ENCODE assay signal across 8 mouse cellular contexts in the genomic region with DNA sequence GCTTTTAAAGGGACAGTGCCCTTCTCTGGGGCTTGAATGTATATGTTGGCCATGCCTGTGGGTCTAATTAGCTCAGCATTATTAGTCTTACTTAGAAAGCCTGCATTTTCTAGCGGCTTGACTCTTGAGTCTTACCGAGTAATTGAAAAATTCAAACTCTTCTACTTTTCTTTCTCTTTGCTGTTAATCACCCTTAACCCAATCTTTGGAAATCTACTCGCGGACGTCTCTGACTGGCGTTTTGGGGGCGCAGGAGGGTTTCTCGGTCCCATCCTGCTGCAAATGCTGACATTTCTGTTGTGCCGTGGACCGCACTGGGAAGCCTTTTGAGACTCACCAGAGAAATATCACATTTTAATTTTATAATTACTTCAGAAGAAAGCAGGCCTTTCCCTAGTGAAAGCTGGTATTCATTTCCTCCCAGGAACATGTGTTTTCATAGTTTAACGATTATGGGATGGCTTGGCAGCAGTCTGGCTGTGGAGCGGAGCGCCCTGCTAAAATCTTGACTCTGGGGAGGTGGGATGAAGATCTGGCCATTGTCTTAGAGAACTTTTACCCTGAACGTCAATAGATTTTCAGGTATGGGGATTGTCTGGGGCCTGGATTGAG.
DNase-seq lines count a peak whose midpoint lies in the region; ATAC-seq and TF ChIP-seq lines count a peak whose summit lies in the region.

No protein-coding gene starts in this region.

- ATAC-seq in kidney, postnatal 0 days (replicated peaks; ENCODE audit: low FRiP score, low read depth): no peak
- ATAC-seq in intestine, embryonic 15.5 days: peak; percentile 8; the same call in 1 of the 2 replicates
- no peak for ATAC-seq in neural tube, embryonic 12.5 days (ENCODE audit: low FRiP score, low read depth)

- H3K4me3 ChIP-seq in kidney, postnatal 0 days (replicated peaks; ENCODE audit: low read depth, low read length): no peak overlapping the region
- H3K4me3 ChIP-seq in embryonic fibroblast, embryonic 13.5 days (ENCODE audit: insufficient read depth, low read length): peak overlapping the region; percentile 30; the same call in 1 of the 2 replicates
- H3K4me3 ChIP-seq in intestine, embryonic 15.5 days (replicated peaks): no peak overlapping the region
- H3K4me3 ChIP-seq in neural tube, embryonic 12.5 days: no peak overlapping the region

- peak; percentile 30 for DNase-seq in kidney, postnatal 0 days (ENCODE audit: low spot score)
- no peak for DNase-seq in kidney, postnatal 25 days
- no peak for DNase-seq in thymus, postnatal 10 days (ENCODE audit: low spot score in 2 of 2)
- no peak for DNase-seq in gastrocnemius, adult 18-20 months (ENCODE audit: low spot score)
- DNase-seq in gastrocnemius, postnatal 10 days: no peak

- 32% methylated on average over 14 of the region's 14 CpGs for WGBS in kidney, postnatal 0 days
- WGBS in intestine, embryonic 15.5 days: 46% methylated on average over 14 of the region's 14 CpGs
- WGBS in neural tube, embryonic 12.5 days: 27% methylated on average over 14 of the region's 14 CpGs

- no peaks in the 10 kb centered on the region for H3K9me3 ChIP-seq in kidney, postnatal 0 days (replicated peaks; ENCODE audit: low read length)
- H3K9me3 ChIP-seq in intestine, embryonic 15.5 days: no peaks in the 10 kb centered on the region
- H3K9me3 ChIP-seq in neural tube, embryonic 12.5 days: no peaks in the 10 kb centered on the region

- H3K27me3 ChIP-seq in kidney, postnatal 0 days (ENCODE audit: insufficient read depth, low read length): no peaks in the 10 kb centered on the region
- no peaks in the 10 kb centered on the region for H3K27me3 ChIP-seq in intestine, embryonic 15.5 days (replicated peaks)
- no peaks in the 10 kb centered on the region for H3K27me3 ChIP-seq in neural tube, embryonic 12.5 days (replicated peaks)

- H3K9ac ChIP-seq in kidney, postnatal 0 days (ENCODE audit: low read depth, low read length): peak overlapping the region; percentile 59
- 0 out of 2 replicates have a peak overlapping the region, but pooled peaks have one; percentile 15 for H3K9ac ChIP-seq in intestine, embryonic 15.5 days
- H3K9ac ChIP-seq in neural tube, embryonic 12.5 days: peak overlapping the region; percentile 46; the same call in 1 of the 2 replicates

- H3K36me3 ChIP-seq in kidney, postnatal 0 days (ENCODE audit: insufficient read depth, low read length): no peaks in the 10 kb centered on the region
- H3K36me3 ChIP-seq in intestine, embryonic 15.5 days: no peaks in the 10 kb centered on the region
- no peaks in the 10 kb centered on the region for H3K36me3 ChIP-seq in neural tube, embryonic 12.5 days

- peak overlapping the region; percentile 46 for H3K4me2 ChIP-seq in kidney, postnatal 0 days (ENCODE audit: low read length)
- peak overlapping the region; percentile 40; the same call in 1 of the 2 replicates for H3K4me2 ChIP-seq in intestine, embryonic 15.5 days (replicated peaks)
- peak overlapping the region; percentile 49 for H3K4me2 ChIP-seq in neural tube, embryonic 12.5 days (replicated peaks)

- peak overlapping the region; percentile 90 for H3K27ac ChIP-seq in kidney, postnatal 0 days
- H3K27ac ChIP-seq in embryonic fibroblast, embryonic 13.5 days (ENCODE audit: insufficient read depth, low read length): peak overlapping the region; percentile 99
- peak overlapping the region; percentile 90 for H3K27ac ChIP-seq in intestine, embryonic 15.5 days
- peak overlapping the region; percentile 86 for H3K27ac ChIP-seq in neural tube, embryonic 12.5 days

- TF ChIP-seq POLR2A in embryonic fibroblast, embryonic 13.5 days (IDR thresholded peaks at IDR 0.05; ENCODE audit: low read depth, low read length): no peak; the same call in 1 of the 2 replicates

- no peak for TF ChIP-seq CTCF in kidney, postnatal 0 days (IDR thresholded peaks at IDR 0.05; ENCODE audit: low read depth)
- TF ChIP-seq CTCF in embryonic fibroblast, embryonic 13.5 days (IDR thresholded peaks at IDR 0.05; ENCODE audit: borderline replicate concordance, insufficient read depth, low read length): no peak

- peaks cover 48% of the 10 kb centered on the region for H3K4me1 ChIP-seq in kidney, postnatal 0 days (replicated peaks; ENCODE audit: insufficient read depth, low read length)
- H3K4me1 ChIP-seq in embryonic fibroblast, embryonic 13.5 days (ENCODE audit: control insufficient read depth, insufficient read depth, low read length): peaks cover 40% of the 10 kb centered on the region
- H3K4me1 ChIP-seq in intestine, embryonic 15.5 days (replicated peaks): peaks cover 32% of the 10 kb centered on the region
- peaks cover 72% of the 10 kb centered on the region for H3K4me1 ChIP-seq in neural tube, embryonic 12.5 days
